Mouse (Mus musculus) thymus, postnatal 25 days (tissue): ENCODE measurements around the gene Serpina3a.

Experiments
- DNase-seq: peaks from one replicate; pipeline ENCODE4 v3.0.0; 2022

Serpina3a gene

DNA sequence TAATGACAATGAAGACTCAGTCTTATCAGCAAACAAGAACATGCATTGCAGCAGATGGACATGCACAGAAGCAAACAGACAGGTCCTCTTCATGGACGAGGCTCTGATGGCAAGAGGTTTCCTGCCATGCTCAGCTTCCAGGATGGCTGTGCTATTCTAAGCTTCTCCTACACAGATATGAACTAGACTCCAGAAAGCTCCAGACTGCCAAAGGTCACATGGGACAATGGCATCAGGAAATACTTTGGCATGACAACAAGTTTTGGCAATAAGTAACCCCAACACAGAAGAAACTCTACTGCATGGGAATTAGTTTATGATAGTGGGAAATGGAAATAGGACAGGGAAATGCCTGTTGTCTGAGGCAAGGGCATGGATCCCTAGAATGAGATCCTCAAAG lies 30.8 kb downstream of the Serpina3a start:
- no peak for DNase-seq

DNA sequence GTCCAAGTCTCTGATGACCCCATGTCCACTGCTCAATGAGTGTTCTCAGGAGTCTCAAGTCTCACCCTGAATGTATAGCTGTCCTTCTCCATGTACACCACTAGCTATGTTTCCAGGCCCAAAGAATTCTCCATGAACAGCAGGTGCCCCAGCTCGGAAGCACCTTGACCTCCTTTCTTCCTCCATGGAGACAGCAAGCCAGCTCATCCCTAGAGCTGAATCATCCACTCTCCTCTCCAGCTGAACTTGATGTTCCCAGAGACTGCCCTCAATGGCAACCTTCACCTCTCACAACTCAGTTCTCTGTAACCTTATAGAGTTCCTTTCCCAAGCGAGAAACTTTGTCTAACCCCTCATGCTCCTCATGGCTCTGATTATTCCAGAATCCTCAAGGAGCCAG lies 33.0 kb downstream of the Serpina3a start:
- no peak for DNase-seq

DNA sequence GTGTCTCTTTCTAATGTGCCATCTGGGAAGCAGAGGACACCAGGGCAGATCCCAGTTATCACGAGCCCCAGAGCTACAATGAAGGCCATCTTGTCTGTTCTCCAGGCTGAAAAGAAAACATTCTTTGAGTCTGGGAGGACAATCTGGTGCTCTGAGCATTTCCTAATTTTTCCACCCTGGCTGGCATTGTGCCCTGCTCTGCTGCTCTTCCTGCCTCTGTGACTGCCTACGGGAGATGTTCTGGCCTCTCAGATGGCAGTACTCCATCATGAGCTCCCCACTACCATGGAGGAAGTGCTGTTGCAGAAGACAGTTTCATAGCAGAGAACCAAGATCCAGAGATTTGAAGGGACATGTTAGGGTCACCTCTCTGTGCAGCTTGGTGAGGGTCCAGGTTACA lies 39.5 kb downstream of the Serpina3a start:
- no peak for DNase-seq

DNA sequence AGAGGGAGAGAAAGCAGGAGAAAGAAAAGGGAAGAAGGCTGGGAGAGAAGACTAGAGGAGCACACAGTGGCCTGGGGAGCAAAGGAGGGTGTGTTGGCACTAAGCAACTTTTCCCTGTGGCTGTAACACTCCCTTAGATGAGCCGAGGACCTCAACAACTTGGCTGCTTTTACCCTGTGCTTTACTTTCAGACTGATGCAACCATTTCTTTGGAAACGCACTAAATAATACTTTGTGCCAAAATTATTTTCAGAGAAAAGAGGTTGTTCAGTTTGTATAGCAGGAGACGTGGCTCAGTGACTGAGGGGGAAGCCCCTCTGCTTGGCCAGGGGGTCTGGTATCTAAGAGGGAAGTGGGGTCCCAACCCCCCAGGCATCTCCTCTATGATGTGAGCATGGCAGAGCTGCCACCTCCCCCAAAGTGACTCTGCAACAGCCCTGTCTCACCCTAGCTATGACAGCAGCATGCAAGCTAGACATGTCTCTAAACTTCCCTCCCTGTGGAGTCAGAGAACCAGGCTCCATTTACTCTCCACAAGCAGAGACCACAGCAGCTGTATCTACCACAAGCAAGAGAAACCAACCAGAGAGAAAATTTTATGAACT lies 40.6 kb downstream of the Serpina3a start:
- no peak for DNase-seq

DNA sequence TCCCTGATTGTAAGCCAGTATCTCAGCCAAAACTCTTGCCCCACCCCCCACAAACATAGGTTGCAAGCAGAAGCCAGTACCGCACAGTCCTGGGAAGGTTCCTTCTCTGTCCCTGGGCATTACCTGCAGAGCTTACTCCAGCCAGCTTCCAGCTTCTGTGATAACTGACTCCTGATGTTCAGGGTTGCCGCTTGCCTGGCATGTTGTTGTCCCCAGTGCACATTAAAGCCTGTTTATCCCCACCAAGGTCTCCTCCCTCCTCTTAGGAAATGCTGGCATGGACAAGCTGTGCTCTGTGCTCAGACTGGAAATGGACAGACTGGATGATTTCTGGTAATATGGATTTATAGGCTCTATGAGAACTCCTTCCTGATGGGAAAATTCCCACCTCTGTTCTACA lies 41.1 kb downstream of the Serpina3a start, which contains the start of gene Serpina3c:
Serpina3c (minus strand) TSS at position 215 of the 400 bp plus-strand sequence.
- no peak for DNase-seq
